Mouse (Mus musculus) liver, embryonic 14 days (tissue): ENCODE data around the gene Gabrg2. TPM values are rescaled to one million over a fixed set of nuclear protein-coding genes. Genes with fewer than 3 reads are reported as not detected.

Experiments
- polyA plus RNA-seq: library from polyadenylated mRNA; depleted of rRNA; stranded (reverse); fragments of >200 nt; gene quantifications from 2 replicates; pipeline ENCODE4 v1.2.3, GENCODE M21; 2012; rRNA removed

The Gabrg2 gene
- not detected in 2 replicates for polyA plus RNA-seq

GRCm38 (mm10) chr11:42000190-42001098, at the start of gene Gabrg2:
Gene Gabrg2, minus strand, starts transcription at chr11:42000857.

Other genes with a start within 250 kb of the Gabrg2 start
- 0.09 and 0.13 TPM in 2 replicates for gene Gabra1, start 182.1 kb upstream of the Gabrg2 start, polyA plus RNA-seq